Mouse (Mus musculus) lung, embryonic 16.5 days (tissue): ENCODE results near the gene Man2b1. TPM values are rescaled to one million over a fixed set of nuclear protein-coding genes. Genes with fewer than 3 reads are reported as not detected.
"Not testable (repeated sequence)": the region's sequence is repeated elsewhere in the genome, so short reads cannot be mapped to it uniquely, and the experiment has no call there.

Experiments
- ATAC-seq: fragments of 200-750 bp; cut with Nextera tagmentation; 2 replicates; pipeline ENCODE4 v1.8.0; 2017; ENCODE audit warnings: low read depth, mild to moderate bottlenecking, moderate library complexity
- H3K27ac ChIP-seq: fragments of 300-500 bp; sonication (generic); 2 replicates; pipeline ENCODE4 v1.5.1; 2014; ENCODE audit warnings: mild to moderate bottlenecking, control low read depth, low read length
- H3K27me3 ChIP-seq: fragments of 300-500 bp; sonication (generic); 2 replicates; pipeline ENCODE4 v1.6.1; 2014; ENCODE audit warnings: low read depth, low read length, mixed read lengths; ENCODE audit not compliant: control insufficient read depth, insufficient read depth
- H3K36me3 ChIP-seq: fragments of 300-500 bp; sonication (generic); 2 replicates; pipeline ENCODE4 v1.6.1; 2014; ENCODE audit warnings: low read length; ENCODE audit not compliant: control insufficient read depth, insufficient read depth
- H3K4me1 ChIP-seq: fragments of 300-500 bp; sonication (generic); replicated peaks from 2 replicates; pipeline ENCODE4 v1.6.1; 2014; ENCODE audit warnings: low read length, mixed read lengths; ENCODE audit not compliant: control insufficient read depth, insufficient read depth
- H3K4me2 ChIP-seq: fragments of 300-500 bp; sonication (generic); 2 replicates; pipeline ENCODE4 v1.6.1; 2014; ENCODE audit warnings: low read depth, low read length, control low read depth
- H3K4me3 ChIP-seq: fragments of 300-500 bp; sonication (generic); 2 replicates; pipeline ENCODE4 v1.5.1; 2014; ENCODE audit warnings: mild to moderate bottlenecking, low read length, control low read depth
- H3K9ac ChIP-seq: fragments of 300-500 bp; sonication (generic); 2 replicates; pipeline ENCODE4 v1.6.1; 2014; ENCODE audit warnings: low read length, control low read depth
- H3K9me3 ChIP-seq: fragments of 300-500 bp; sonication (generic); 2 replicates; pipeline ENCODE4 v1.6.1; 2016; ENCODE audit warnings: low read length; ENCODE audit not compliant: control insufficient read depth
- WGBS: fragments of 180-500 bp; shearing (Covaris S2); extraction: QIAGEN DNeasy Blood & Tissue Kit; methylation state at CpG from one replicate; pipeline ENCODE4 v1.1.7; 2014; 5-methylcytosine and 5-hydroxymethylcytosine counted together
- microRNA-seq: library from miRNA; unstranded; fragments of <30 nt; microRNA quantifications from one replicate; pipeline ENCODE4, GENCODE M21; 2016
- polyA plus RNA-seq: library from polyadenylated mRNA; unstranded; fragments of >200 nt; fragmentation: Nextera tagmentation; extraction: Ambion mirVana; gene quantifications from 2 replicates; pipeline ENCODE4 v1.2.1, GENCODE M21; 2015

The Man2b1 gene
- polyA plus RNA-seq, 1 experiment from 2014 or later = 44.6 TPM

DNA sequence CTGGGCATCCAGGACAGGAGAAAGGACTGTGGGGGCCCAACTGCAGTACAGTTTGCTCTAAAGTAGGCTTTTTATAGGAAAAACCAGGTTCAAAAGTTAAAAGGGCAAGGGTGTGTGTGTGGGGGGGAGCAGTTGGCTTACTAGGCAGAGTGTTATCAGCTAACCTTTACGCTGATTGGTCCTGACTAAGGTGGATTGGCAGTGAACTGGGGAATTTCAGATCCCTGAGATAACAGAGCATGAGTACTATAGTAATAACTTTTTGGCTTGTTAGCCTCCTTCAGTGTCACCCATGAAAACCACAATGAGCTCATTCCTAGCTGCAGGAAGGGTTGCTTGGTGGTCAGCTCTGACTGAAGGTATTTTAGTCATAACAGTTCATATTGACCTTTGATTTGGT is 49.3 kb downstream of the Man2b1 start:
- Histone ChIP-seq H3K36me3 (no peaks in the 10 kb centered on the region), H3K9me3 (no peaks in the 10 kb centered on the region), H3K9ac (no peak overlapping the region), H3K4me2 (no peak overlapping the region), H3K4me1 (no peaks in the 10 kb centered on the region), H3K27ac (no peak overlapping the region), H3K4me3 (no peak overlapping the region), H3K27me3 (no peaks in the 10 kb centered on the region; the same call in 1 of the 2 replicates)
- WGBS = 74% methylated on average over 1 of the region's 1 CpGs
- ATAC-seq = no peak

GRCm38 (mm10) chr8:85135690-85136089 is 52.6 kb downstream of the Man2b1 start:
- not testable (repeated sequence) for H3K27ac ChIP-seq, ATAC-seq, H3K36me3 ChIP-seq, H3K4me3 ChIP-seq, H3K9ac ChIP-seq, H3K4me2 ChIP-seq, H3K9me3 ChIP-seq, H3K4me1 ChIP-seq, H3K27me3 ChIP-seq
- whole genome bisulfite sequencing = 90% methylated on average over 2 of the region's 2 CpGs

GRCm38 (mm10) chr8:85142516-85142915 is 59.4 kb downstream of the Man2b1 start:
- no peak for ATAC-seq
- Histone ChIP-seq H3K27me3 (no peaks in the 10 kb centered on the region), H3K9me3 (peaks cover 5% of the 10 kb centered on the region; the same call in 1 of the 2 replicates), H3K4me2 (no peak overlapping the region), H3K4me1 (no peaks in the 10 kb centered on the region), H3K9ac (no peak overlapping the region), H3K27ac (no peak overlapping the region), H3K36me3 (no peaks in the 10 kb centered on the region), H3K4me3 (no peak overlapping the region)
- WGBS = 94% methylated on average over 4 of the region's 4 CpGs

Small RNA genes lying within 50 kb of the gene (microRNA-seq; reads per million reads assigned to microRNA genes)
- gene Gm23388 (1.8 reads per million), gene Mir7070 (0.59 reads per million)

Other genes starting within 250 kb of the Man2b1 start
- gene Rad23a, start 242.6 kb upstream of the Man2b1 start, polyA plus RNA-seq = 110 and 120 TPM in 2 replicates
- gene Calr, start 236.3 kb upstream of the Man2b1 start, polyA plus RNA-seq = 980 and 996 TPM in 2 replicates
- 90.1 and 93.3 TPM in 2 replicates for gene Farsa, start 226.3 kb upstream of the Man2b1 start, polyA plus RNA-seq
- 58.7 and 59.6 TPM in 2 replicates for gene Syce2, start 211.2 kb upstream of the Man2b1 start, polyA plus RNA-seq
- 36.7 and 37.3 TPM in 2 replicates for gene Gcdh, start 189.3 kb upstream of the Man2b1 start, polyA plus RNA-seq
- 1.5 and 4.9 TPM in 2 replicates for gene Klf1, start 181.3 kb upstream of the Man2b1 start, polyA plus RNA-seq
- gene Dnase2a, start 174.7 kb upstream of the Man2b1 start, polyA plus RNA-seq = 19.9 and 21.1 TPM in 2 replicates
- gene Mast1, start 145.9 kb upstream of the Man2b1 start, polyA plus RNA-seq = 0.64 and 0.72 TPM in 2 replicates
- gene Rtbdn, start 136.3 kb upstream of the Man2b1 start, polyA plus RNA-seq = 0.23 and 0.29 TPM in 2 replicates
- gene Gm49661, start 113.8 kb upstream of the Man2b1 start, polyA plus RNA-seq = not detected in 2 replicates
- 644 and 691 TPM in 2 replicates for gene Prdx2, start 113.7 kb upstream of the Man2b1 start, polyA plus RNA-seq
- gene Rnaseh2a, start 113.5 kb upstream of the Man2b1 start, polyA plus RNA-seq = 114 and 119 TPM in 2 replicates
- 13.7 and 15.5 TPM in 2 replicates for gene Junb, start 104.6 kb upstream of the Man2b1 start, polyA plus RNA-seq
- 24.2 and 27.2 TPM in 2 replicates for gene Hook2, start 92.7 kb upstream of the Man2b1 start, polyA plus RNA-seq
- not detected in 2 replicates for gene Best2, start 68.7 kb upstream of the Man2b1 start, polyA plus RNA-seq
- 121 and 122 TPM in 2 replicates for gene Asna1, start 58.0 kb upstream of the Man2b1 start, polyA plus RNA-seq
- 92.1 and 101 TPM in 2 replicates for gene Trir, start 56.4 kb upstream of the Man2b1 start, polyA plus RNA-seq
- gene Tnpo2, start 46.4 kb upstream of the Man2b1 start, polyA plus RNA-seq = 27.7 and 29.5 TPM in 2 replicates
- 28.2 and 29.9 TPM in 2 replicates for gene Fbxw9, start 23.2 kb upstream of the Man2b1 start, polyA plus RNA-seq
- gene Gm5741, start 15.3 kb upstream of the Man2b1 start, polyA plus RNA-seq = not detected in 2 replicates
- 51.9 and 53.9 TPM in 2 replicates for gene Dhps, start 11.5 kb upstream of the Man2b1 start, polyA plus RNA-seq
- gene Wdr83os, start 2.5 kb upstream of the Man2b1 start, polyA plus RNA-seq = 134 and 137 TPM in 2 replicates
- gene Wdr83, start 2.0 kb upstream of the Man2b1 start, polyA plus RNA-seq = 45.4 and 45.8 TPM in 2 replicates
- gene Zfp791, start 39.8 kb downstream of the Man2b1 start, polyA plus RNA-seq = 3.4 and 3.7 TPM in 2 replicates
- not detected in 2 replicates for gene Cks1brt, start 68.7 kb downstream of the Man2b1 start, polyA plus RNA-seq
- not detected in 2 replicates for gene Olfr371, start 142.7 kb downstream of the Man2b1 start, polyA plus RNA-seq
- gene Orc6, start 216.4 kb downstream of the Man2b1 start, polyA plus RNA-seq = 98.6 and 104 TPM in 2 replicates
- 148 and 151 TPM in 2 replicates for gene Vps35, start 216.5 kb downstream of the Man2b1 start, polyA plus RNA-seq